Mouse (Mus musculus) ovary, adult 10 weeks (tissue): ENCODE measurements around the gene Vmn2r102. TPM values are rescaled to one million over a fixed set of nuclear protein-coding genes. Genes with fewer than 3 reads are reported as not detected.

Experiments used
- polyA plus RNA-seq: library from polyadenylated mRNA; stranded (reverse); fragments of 350-450 nt; fragmentation: Illumina TruSeq; extraction: RNeasy Lipid Tissue Mini Kit (QIAGEN cat#74804); gene quantifications from one replicate; pipeline ENCODE4 v1.2.3, GENCODE M21; 2014

Vmn2r102 gene
- not detected for polyA plus RNA-seq

GRCm38 (mm10) chr17:19660028-19660427, at the start of gene Vmn2r102:
Gene Vmn2r102 (plus strand): TSS chr17:19660328.

Other genes with a start within 250 kb of the Vmn2r102 start
- not detected for gene Vmn2r100, start 155.6 kb upstream of the Vmn2r102 start, polyA plus RNA-seq
- gene Vmn2r101, start 83.1 kb upstream of the Vmn2r102 start, polyA plus RNA-seq: not detected
- gene Vmn2r103, start 113.0 kb downstream of the Vmn2r102 start, polyA plus RNA-seq: not detected